Mouse (Mus musculus) liver, embryonic 14.5 days (tissue): ENCODE measurements around the gene Adam19. TPM values are rescaled to one million over a fixed set of nuclear protein-coding genes. Genes with fewer than 3 reads are reported as not detected.

Source experiments
- ATAC-seq: fragments of 200-750 bp; cut with Nextera tagmentation; 2 replicates; pipeline ENCODE4 v1.8.0; 2017; ENCODE audit warnings: moderate number of reproducible peaks, mild to moderate bottlenecking, moderate library complexity; ENCODE audit not compliant: insufficient read depth
- DNase-seq, 3 experiments: peaks; one replicate each; pipeline ENCODE4 v3.0.0-alpha.2; 2012 to 2013; ENCODE audit warnings: low read depth in 3 of 3, low spot score in 3 of 3
- H3K27ac ChIP-seq: fragments of 300-500 bp; sonication (generic); 2 replicates; pipeline ENCODE4 v1.5.1; 2014; ENCODE audit warnings: moderate library complexity, mild to moderate bottlenecking, control low read depth, inconsistent platforms
- H3K27me3 ChIP-seq: fragments of 300-500 bp; sonication (generic); 2 replicates; pipeline ENCODE4 v1.6.1; 2014; ENCODE audit warnings: mild to moderate bottlenecking, low read length, moderate library complexity; ENCODE audit not compliant: control insufficient read depth, insufficient read depth
- H3K36me3 ChIP-seq: fragments of 300-500 bp; sonication (generic); replicated peaks from 2 replicates; pipeline ENCODE4 v1.6.1; 2014; ENCODE audit warnings: low read depth; ENCODE audit not compliant: control insufficient read depth, insufficient read depth
- H3K4me1 ChIP-seq, 2 experiments: fragments of 200-500 bp in 1 of 2; fragments of 300-500 bp in 1 of 2; sonication (generic) in 1 of 2; replicated peaks; 2 replicates each; pipeline ENCODE4 v1.6.1; 2012 to 2014; ENCODE audit warnings: antibody characterized with exemption in 1 of 2, inconsistent platforms in 1 of 2, low read length in 1 of 2; ENCODE audit not compliant: control insufficient read depth in 2 of 2, insufficient read depth in 2 of 2
- H3K4me2 ChIP-seq: fragments of 300-500 bp; sonication (generic); 2 replicates; pipeline ENCODE4 v1.6.1; 2014; ENCODE audit warnings: low read depth, mild to moderate bottlenecking, control low read depth, moderate library complexity
- H3K4me3 ChIP-seq, 2 experiments: fragments of 200-500 bp in 1 of 2; fragments of 300-500 bp in 1 of 2; sonication (generic) in 1 of 2; 2 replicates each; pipeline ENCODE4 v1.5.1; 2012 to 2014; ENCODE audit warnings: low read depth in 2 of 2, low read length in 2 of 2, mild to moderate bottlenecking in 2 of 2, control low read depth in 1 of 2, inconsistent platforms in 1 of 2, moderate library complexity in 1 of 2; ENCODE audit not compliant: insufficient read depth in 1 of 2
- H3K9ac ChIP-seq: fragments of 300-500 bp; sonication (generic); replicated peaks from 2 replicates; pipeline ENCODE4 v1.6.1; 2014; ENCODE audit warnings: mild to moderate bottlenecking, control low read depth, moderate library complexity
- H3K9me3 ChIP-seq: fragments of 300-500 bp; sonication (generic); 2 replicates; pipeline ENCODE4 v1.6.1; 2016; ENCODE audit warnings: low read length, mixed read lengths; ENCODE audit not compliant: control insufficient read depth
- CTCF ChIP-seq: IDR thresholded peaks from 2 replicates; pipeline ENCODE4 v1.5.1; 2016; ENCODE audit warnings: antibody characterized with exemption, low read depth, control low read depth
- EP300 ChIP-seq: IDR thresholded peaks from 2 replicates; pipeline ENCODE4 v1.6.1; 2016; ENCODE audit warnings: antibody characterized with exemption, low read depth
- WGBS: fragments of 180-500 bp; shearing (Covaris S2); extraction: QIAGEN DNeasy Blood & Tissue Kit; methylation state at CpG from one replicate; pipeline ENCODE4 v1.1.7; 2014; ENCODE audit not compliant: insufficient replicate concordance; 5-methylcytosine and 5-hydroxymethylcytosine counted together
- polyA plus RNA-seq, 2 experiments: library from polyadenylated mRNA; depleted of rRNA in 1 of 2; stranded (reverse) in 1 of 2; unstranded in 1 of 2; fragments of >200 nt; fragmentation: Nextera tagmentation in 1 of 2; extraction: Ambion mirVana in 1 of 2; gene quantifications; 2 replicates each; pipeline versions ENCODE4 v1.2.1 to v1.2.3; 2012 to 2014

Gene Adam19
- polyA plus RNA-seq, 2 experiments: 0.60 to 1.2 TPM

DNA sequence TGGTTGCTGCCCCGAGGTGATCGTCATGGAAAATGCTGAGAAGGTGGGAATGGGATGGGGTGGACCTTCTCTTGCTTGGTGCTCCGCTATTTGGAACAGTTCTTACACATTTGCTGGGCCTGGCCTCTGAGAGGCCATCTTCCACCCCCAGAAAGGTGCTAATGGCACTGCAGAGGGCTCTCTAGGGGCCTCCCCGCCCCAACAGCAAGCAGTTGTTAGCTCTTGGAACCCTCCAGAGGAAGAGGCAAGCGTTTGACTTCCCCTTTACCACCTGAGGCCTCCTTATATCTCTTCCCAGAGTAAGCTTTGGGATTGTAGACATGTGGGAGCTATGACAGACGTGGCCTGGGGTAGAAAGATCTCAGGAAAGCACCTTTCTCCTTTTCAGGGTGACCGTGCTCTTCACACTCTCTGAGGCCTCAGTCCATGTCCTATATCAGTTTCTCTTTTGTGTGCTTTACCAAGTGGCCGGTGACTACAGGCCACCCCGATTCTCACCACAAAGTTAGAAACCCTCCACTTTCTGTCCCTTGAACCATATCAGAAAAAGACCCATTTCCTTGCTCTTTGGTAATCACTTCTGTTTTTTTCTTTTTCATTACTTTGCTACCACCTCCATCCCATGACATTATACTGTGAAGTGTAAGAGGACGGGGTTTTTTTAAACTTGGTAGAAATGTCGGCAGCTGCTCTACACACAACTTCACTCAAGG is 89.5 kb downstream of the Adam19 start:
- no peak overlapping the region for H3K4me3 ChIP-seq
- no peak overlapping the region for H3K9ac ChIP-seq
- H3K4me2 ChIP-seq: no peak overlapping the region
- ATAC-seq: no peak
- H3K27me3 ChIP-seq: no peaks in the 10 kb centered on the region
- WGBS: 59% methylated on average over 11 of the region's 11 CpGs
- no peak for TF ChIP-seq EP300
- no peak for TF ChIP-seq CTCF
- no peaks in the 10 kb centered on the region for H3K36me3 ChIP-seq
- no peak for DNase-seq
- no peak overlapping the region for H3K27ac ChIP-seq
- no peaks in the 10 kb centered on the region for H3K9me3 ChIP-seq
- H3K4me1 ChIP-seq: no peaks in the 10 kb centered on the region

DNA sequence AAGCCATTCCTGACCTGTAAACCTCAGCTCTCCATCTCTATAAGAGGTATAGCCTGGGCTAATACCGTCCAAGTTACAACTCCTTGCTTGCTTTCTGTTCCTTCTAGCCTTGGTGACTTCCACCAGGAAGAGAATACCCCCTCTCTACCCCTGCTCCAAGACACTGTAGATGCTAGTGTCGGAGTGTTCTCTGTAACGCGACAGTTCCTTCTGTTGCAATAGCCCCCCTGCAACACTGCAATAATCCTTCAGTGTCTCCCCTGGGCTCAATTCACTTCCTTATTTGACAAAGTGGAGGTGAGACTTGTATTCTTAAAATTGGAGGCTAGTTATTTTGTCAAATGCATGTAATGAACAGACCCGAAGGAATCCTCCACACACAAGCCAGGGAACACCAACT is 90.8 kb downstream of the Adam19 start:
- ATAC-seq: no peak
- no peak overlapping the region for H3K4me2 ChIP-seq

DNA sequence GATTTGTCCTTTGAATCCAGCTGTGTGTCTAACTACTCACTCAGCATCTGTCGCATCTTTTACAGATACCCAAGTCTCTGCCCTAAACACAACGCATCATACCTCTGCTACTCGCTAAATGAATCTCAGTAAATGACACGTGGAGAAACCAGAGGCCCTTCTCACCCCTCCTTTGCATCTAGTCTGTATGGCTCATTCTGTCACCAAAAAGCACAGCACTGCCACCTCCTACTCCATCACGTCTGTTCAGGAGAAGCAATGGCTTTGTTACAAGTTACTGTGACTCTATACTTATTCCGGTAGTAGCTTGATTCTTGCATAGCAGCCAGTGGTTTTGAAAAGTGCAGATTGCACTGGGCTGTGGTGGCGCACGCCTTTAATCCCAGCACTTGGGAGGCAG is 101.2 kb downstream of the Adam19 start:
- no peak for ATAC-seq
- H3K27me3 ChIP-seq: no peaks in the 10 kb centered on the region
- TF ChIP-seq EP300: no peak
- TF ChIP-seq CTCF: no peak
- H3K4me2 ChIP-seq: no peak overlapping the region
- H3K4me1 ChIP-seq: no peaks in the 10 kb centered on the region
- H3K36me3 ChIP-seq: no peaks in the 10 kb centered on the region
- WGBS: 70% methylated on average over 8 of the region's 8 CpGs
- no peak overlapping the region for H3K9ac ChIP-seq
- no peak overlapping the region for H3K27ac ChIP-seq
- H3K9me3 ChIP-seq: no peaks in the 10 kb centered on the region
- DNase-seq: no peak
- no peak overlapping the region for H3K4me3 ChIP-seq

More for the DNA sequence above, 90.8 kb downstream of the Adam19 start:
- Histone ChIP-seq H3K4me1 (no peaks in the 10 kb centered on the region), H3K9ac (no peak overlapping the region), H3K4me3 (no peak overlapping the region), H3K27ac (no peak overlapping the region), H3K27me3 (no peaks in the 10 kb centered on the region), H3K36me3 (no peaks in the 10 kb centered on the region), H3K9me3 (no peaks in the 10 kb centered on the region)
- TF ChIP-seq EP300 (no peak), CTCF (no peak)
- 66% methylated on average over 5 of the region's 5 CpGs for WGBS
- no peak for DNase-seq

DNA sequence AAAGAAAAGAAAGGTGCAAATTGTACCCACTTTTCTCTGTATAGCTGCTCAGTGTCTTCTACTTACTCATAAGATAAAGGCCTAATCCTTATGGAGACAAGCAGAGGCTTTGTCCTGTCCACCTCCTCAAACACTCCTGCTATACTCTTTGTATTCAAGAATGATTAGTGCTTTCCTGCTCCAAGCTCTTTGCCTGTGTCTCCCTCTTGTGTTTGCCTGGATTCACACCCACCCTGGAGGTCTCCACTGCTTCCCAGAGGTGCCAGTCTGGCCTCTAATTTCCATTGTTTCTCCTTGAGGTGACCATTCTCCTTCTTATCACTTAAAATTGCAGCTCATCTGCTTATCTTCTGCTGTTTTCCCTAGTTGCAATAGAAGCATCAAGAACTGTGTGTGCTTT is 101.7 kb downstream of the Adam19 start:
- no peak overlapping the region for H3K4me2 ChIP-seq
- no peak overlapping the region for H3K9ac ChIP-seq
- no peak for ATAC-seq
- no peak overlapping the region for H3K27ac ChIP-seq
- H3K27me3 ChIP-seq: no peaks in the 10 kb centered on the region
- H3K4me3 ChIP-seq: no peak overlapping the region
- TF ChIP-seq CTCF: peak; percentile 22; the same call in 1 of the 2 replicates
- no peak for TF ChIP-seq EP300
- no peaks in the 10 kb centered on the region for H3K36me3 ChIP-seq
- H3K9me3 ChIP-seq: no peaks in the 10 kb centered on the region
- no peaks in the 10 kb centered on the region for H3K4me1 ChIP-seq
- DNase-seq: no peak

DNA sequence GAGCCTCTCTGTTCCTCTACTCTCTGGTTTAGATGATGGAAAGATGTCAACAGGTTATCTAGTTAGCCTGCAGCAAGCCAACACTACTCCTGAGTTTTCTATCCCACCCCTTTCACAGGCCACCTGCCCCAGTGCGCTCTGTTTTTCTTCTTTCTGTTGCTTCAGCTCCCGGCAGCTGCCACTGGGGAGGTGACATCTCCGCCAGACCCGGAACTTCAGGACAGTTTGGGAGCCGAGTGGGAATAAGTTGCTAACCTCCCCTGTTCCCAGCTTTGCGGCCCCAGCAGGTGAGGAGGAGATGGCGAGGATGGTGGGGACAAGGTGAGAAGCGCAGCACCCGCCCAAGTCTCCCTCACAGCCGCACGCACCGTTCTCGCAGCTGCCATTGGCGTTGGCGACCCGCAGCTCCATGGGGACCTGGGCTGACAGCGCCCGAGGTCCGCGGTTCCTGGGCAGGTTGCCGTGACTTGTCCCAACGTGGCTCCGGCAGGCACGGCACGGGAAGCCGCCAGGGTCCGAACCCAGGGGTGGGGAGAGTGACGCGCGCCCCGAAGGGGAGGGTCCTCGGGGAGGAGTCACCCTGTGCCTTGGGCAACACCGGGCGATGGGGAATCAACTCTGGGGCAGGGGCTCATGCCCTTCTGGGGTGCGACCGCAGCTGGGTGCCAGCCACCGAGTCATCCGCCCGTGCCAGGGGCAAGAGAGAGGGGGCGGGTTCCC is 110.2 kb downstream of the Adam19 start, which contains the start of gene Nipal4:
Nipal4 (minus strand) TSS at position 643 of the 720 bp plus-strand sequence.
- no peaks in the 10 kb centered on the region for H3K4me1 ChIP-seq
- peak within 1 kb of the TSS; percentile 12 to 41 for H3K4me3 ChIP-seq
- no peak within 1 kb of the TSS for H3K9ac ChIP-seq
- no peak for DNase-seq
- 4% methylated on average over 34 of the region's 40 CpGs for WGBS
- no peak within 1 kb of the TSS for H3K27ac ChIP-seq
- H3K4me2 ChIP-seq: peak within 1 kb of the TSS; percentile 58
- no peak for ATAC-seq
- TF ChIP-seq CTCF (no peak), EP300 (no peak)
- peaks cover 12% of the 10 kb centered on the region for H3K27me3 ChIP-seq
- no peaks in the 10 kb centered on the region for H3K9me3 ChIP-seq
- H3K36me3 ChIP-seq: no peaks in the 10 kb centered on the region
